Mouse (Mus musculus): ENCODE measurements around the gene Gatd1.
A peak's percentile ranks its signal among the peaks of the same experiment; 100 is the strongest.
"Not testable (repeated sequence)": the region's sequence is repeated elsewhere in the genome, so short reads cannot be mapped to it uniquely, and the experiment has no call there.

Gatd1 gene

DNA sequence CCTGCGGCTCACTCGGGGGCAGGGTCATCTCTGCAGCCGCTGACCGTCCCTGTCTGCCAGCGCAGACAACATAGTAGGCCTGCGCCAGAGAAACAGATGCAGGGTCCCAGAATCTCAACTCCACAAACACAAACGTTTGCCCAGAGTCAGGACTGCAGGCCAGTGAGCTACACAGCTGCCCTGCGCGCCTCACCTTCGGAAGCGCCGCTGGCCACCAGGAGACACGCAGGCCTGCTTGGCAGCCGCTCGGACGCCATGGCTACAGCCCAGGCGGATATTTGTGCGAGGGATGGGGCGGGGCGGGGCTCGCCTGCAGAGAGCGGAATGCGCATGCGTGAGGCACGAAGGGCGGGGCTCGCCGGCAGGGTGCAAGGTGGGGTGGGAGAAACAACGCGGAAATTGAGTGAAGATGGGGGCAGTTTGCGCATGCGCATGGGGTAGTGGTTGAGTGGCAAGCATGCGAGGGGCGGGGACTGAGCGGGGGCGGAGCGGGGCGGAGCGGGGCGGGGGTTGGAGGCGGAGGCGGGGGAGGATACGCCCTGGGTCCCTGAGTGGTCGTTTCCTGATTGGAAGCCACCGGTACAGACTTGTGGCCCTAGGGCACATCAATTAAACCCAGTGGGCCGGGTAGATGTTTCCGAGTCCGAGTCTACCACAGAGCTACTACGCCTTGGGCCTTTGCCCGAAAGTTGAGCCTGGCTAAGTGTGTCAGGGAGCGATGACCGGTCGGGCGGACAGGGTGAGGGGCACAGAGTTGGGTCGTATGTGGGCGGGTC is at the start of gene Gatd1:
Gene Gatd1 (minus strand): TSS at position 328 of the 776 bp plus-strand sequence.
- peak; percentile 99 for DNase-seq (ENCODE audit: low read depth, low spot score)

DNA sequence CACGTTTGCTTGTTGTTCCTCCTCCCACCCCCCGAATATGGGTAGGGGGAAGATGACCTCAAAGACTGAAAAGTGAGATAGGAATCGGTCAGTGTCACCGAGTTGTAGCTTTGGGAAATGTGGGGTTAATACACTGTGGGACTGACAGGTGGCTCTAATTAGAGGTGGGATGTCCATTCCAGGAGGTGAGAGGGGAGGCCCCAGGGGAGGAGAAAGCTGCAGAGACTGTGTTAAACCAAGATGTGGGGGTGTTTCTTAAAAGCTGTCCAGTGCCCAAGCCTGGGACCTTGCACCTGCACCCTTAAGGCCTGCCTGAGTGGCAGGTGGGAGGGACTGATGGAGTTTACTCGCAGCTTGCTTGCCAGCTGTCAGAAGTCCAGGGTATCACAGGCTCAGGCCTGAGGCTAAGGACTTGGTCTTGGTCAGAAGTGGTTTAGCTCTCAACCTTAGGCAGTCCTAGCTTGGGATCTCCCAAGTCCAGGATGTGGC is 48.4 kb upstream of the Gatd1 start:
- no peak for DNase-seq (ENCODE audit: low read depth, low spot score)

DNA sequence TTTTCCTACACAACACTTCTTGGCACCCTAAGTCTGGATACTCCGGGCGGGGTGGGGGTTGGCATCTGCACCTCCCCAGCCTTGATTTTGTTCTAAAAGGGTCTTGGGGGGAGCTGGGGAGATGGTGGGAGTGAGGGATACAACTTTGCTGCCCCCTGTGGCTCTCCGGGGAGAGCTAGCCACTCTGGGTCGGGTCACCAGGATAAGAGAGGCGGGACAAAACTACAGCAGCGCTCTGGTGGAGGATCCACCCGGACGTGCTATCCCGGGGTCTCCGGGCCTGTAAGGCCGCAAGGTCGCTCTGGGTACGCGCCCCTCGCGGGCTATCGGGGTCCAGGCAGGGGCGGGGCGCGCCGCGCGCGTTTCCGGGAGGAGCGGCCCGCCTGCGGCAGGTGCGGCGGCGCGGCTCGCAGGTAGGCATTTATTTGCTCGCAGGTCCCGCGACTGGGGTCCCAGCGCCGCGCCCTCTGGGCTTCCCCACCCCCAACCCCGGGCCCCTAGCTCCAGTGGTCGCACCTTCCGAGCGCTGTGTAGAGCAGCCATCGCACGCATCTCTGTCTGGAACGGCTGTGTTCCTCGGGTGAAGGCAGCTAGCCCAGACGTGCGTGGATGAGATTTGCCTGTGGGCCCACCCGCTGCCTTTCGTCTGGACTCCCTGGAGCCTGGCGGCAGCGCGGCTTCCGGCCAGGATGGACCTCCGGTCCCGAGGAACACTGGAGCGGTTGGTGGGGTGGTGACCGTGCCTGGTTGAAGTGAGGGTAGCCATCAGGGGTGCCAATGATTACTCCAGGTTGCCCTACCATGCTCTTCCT is 47.8 kb upstream of the Gatd1 start:
- DNase-seq (ENCODE audit: low read depth, low spot score): no peak

DNA sequence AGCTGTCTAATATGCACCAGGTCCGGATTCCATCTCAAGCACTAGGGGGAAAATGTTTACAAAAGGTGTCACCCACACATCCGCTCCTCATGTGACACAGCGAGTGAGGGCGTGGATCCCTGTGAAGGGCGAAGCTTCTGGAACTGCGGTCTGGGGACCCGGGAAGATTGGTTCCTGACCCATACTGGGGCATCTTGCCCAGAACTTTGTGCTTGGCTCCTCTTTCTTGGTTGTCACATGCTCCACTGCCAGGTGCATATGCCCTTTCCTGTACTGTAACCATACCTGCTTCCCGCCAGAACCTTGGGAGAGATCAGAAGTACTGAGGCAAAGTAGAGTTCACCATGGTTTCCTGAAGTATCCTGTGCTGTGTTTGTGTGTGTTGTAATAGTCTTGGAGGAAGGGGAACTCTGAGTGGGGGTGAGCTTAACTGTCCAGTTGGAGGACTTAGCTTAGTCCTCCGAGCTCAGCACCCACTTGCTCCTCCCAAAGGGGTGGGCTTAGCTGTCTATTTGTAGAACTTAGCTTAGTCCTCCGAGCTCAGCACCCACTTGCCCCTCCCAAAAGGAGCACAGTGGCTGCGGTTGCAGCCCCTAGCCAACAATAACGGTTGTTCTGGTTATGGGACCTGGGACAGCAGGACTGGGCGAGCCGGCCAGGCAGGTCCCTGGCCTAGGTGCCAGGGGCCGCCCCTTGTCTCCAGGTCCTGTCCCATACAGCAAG is 46.6 kb upstream of the Gatd1 start, which contains the start of gene Cracr2b:
Gene Cracr2b (plus strand): TSS at position 704 of the 723 bp plus-strand sequence.
- no peak for DNase-seq (ENCODE audit: low read depth, low spot score)

DNA sequence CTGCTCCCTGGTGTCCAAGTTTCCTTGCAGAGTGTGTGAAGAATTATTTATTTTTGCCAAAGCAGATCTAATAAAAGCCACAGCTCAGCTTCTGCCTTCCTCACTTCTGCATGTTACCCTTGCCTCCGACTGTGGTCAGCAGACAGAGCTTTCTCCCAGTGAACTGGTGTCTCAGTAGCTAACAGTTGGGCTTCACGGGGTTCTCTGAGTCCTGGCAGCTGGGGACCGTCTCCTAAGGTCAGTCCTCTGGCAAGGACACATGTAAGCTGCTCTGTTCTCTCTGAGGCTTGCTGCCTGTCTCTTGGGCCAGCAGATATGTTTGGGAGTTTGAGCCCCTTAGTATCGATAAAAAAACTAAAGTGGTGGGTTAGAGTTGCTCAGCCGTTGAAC is 46.1 kb upstream of the Gatd1 start:
- no peak for DNase-seq (ENCODE audit: low read depth, low spot score)

DNA sequence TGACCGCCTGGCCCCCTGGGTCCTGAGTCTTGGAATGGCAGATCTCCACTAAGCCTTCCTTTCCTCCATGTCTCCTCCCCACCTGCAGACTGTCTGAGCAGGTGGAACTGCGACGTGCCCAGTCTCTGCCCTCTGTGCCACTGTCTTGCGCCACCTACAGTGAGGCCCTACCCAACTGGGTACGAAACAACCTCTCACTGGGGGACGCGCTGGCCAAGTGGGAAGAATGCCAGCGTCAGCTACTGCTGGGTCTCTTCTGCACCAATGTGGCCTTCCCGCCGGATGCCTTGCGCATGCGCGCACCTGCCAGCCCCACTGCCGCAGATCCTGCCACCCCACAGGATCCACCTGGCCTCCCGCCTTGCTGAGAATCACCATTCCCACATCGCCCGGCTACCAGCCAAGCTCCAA is 45.4 kb upstream of the Gatd1 start:
- no peak for DNase-seq (ENCODE audit: low read depth, low spot score)

DNA sequence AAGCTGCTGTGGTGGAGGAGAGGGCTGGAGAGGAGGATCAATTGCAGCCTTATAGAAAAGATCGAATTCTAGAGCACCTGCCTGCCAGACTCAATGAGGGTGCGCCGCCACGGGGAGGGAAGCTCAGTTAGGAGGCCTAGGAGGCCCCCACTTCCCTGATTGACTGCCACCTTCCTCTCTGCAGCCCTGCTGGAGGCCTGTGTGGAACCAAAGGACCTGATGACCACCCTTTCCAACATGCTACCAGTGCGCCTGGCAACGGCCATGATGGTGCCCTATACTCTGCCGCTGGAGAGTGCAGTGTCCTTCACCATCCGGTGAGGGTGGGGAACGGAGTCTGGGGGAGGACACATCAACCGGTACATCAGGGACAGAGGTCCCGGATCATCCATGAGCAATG is 44.7 kb upstream of the Gatd1 start:
- no peak for DNase-seq (ENCODE audit: low read depth, low spot score)

DNA sequence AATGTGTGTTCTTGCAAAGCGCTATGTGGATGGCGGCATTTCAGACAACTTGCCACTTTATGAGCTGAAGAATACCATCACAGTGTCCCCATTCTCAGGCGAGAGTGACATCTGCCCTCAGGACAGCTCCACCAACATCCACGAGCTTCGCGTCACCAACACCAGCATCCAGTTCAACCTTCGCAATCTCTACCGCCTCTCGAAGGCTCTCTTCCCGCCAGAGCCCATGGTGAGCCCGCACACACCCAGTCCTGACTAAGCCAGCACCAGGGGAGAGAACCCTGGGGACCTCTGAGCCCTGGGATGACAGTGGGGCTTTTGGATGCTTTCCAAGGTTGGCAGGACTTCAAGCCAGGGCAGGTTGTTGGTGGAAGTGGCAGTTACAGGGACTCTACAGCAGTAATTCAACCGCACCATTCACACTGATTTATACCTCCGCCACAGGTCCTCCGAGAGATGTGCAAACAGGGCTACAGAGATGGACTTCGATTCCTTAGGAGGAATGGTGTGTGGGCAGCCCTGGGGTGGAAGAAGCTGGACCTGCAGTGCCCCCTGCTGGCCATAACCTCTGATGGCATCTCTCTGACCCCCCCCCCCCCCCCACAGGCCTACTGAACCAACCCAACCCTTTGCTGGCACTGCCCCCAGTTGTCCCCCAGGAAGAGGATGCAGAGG is 44.2 kb upstream of the Gatd1 start:
- DNase-seq (ENCODE audit: low read depth, low spot score): no peak

DNA sequence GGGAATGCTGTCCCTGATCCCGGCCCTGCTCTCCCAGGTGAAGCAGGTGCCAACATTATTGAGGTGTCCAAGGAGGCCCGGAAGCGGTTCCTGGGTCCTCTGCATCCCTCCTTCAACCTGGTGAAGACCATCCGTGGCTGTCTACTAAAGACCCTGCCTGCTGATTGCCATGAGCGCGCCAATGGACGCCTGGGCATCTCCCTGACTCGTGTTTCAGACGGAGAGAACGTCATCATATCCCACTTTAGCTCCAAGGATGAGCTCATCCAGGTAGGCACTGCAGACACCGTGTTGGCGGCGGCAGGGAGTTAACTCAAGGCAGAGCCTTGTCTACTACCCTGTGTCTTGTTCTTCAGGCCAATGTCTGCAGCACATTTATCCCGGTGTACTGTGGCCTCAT is 43.3 kb upstream of the Gatd1 start:
- DNase-seq (ENCODE audit: low read depth, low spot score): no peak

DNA sequence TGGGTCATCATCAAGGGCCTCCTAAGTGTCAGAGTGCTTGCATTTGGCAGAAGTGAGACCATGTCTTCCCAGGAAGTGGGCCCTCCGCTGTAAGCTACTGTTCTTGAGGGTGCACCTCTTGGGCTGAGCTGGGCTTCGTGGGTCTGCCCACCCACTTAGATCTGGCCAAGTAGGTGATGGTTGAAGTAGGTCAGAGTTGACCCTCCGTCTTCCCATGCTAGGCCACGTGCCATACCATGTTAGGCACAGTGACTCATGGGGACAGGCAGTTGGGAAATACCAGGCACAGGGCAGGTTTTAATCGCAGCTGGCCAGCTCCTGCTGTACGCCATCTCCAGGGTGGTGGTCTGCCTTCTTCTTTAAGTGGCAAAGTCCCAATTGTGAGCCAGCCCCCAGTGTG is 42.8 kb upstream of the Gatd1 start:
- no peak for DNase-seq (ENCODE audit: low read depth, low spot score)

DNA sequence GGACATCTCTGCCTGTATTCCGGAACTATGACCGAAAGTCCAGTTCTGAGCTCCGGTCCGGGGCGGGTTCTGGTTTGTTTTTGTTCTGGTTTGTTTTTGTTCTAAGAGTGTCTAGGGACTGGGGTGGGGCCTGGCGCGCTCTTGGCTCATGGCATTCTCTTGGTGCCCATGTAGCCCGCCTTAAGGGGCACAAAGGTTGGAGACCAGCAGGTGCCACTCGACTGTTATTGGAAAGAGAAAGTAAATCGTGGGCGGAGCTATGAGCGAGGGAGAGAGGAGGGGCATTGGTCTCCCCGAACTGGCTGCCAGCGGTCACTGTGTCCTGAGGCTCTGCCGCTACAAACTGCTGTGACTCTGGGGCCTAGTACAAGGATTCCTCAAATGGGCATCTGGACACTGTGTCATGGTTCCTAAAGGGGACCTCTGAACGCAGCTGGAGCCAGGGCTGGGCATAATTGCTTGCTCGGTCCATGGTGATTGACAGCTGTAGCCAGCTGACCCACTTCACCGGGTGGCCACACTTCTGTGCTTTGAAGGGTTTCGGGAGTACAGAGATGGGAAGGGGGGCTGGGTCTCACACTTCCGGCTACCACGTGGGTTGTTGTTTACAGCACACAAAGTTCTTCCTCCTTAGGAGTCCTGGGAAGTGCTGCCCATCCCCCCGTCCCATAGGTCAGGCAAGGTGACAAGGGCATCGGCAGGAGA is 41.8 kb upstream of the Gatd1 start:
- no peak for DNase-seq (ENCODE audit: low read depth, low spot score)

DNA sequence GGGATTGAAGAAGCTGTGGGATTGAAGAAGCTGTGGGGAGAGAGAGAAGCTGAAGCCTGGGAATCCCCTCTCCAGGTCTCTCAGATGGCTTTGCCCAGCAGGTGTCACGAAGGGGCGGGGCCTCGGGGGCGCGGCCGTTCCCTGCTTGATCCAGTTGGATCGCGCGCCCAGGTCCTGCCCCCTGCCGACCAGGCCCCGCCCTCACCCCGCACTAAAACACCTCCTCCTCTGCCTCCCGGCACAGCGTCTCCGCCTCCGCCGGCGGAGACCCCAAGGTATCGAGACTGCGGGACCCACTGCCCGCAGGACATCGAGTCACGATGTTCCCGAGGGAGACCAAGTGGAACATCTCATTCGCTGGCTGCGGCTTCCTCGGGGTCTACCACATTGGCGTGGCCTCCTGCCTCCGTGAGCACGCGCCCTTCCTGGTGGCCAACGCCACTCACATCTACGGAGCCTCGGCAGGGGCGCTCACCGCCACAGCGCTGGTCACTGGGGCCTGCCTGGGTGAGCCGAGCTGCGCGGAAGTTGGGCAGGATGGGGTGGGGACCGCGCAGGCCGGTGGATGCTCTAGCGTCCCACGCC is 41.1 kb upstream of the Gatd1 start, which contains the start of gene Pnpla2:
Gene Pnpla2 (plus strand): TSS at position 232 of the 585 bp plus-strand sequence.
- peak; percentile 87 for DNase-seq (ENCODE audit: low read depth, low spot score)

DNA sequence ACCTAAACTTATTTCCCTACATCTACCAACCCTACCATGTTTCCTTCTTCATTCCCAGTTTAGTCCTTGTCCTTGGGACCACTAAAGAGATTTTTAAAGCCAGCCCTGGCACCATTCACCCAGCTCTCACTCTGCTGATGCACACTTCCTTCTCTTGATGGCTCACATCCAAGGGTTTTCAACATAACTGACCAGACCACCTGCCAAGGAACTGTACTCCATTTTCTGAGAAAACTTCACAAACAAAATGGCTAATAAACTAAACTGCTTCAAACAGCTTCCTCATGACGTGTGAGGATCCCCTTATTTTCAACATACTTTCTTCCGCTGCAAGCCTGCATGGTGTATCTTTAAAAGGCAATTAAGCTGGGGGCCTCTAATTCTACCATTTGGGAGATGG is 39.7 kb upstream of the Gatd1 start:
- no peak for DNase-seq (ENCODE audit: low read depth, low spot score)

DNA sequence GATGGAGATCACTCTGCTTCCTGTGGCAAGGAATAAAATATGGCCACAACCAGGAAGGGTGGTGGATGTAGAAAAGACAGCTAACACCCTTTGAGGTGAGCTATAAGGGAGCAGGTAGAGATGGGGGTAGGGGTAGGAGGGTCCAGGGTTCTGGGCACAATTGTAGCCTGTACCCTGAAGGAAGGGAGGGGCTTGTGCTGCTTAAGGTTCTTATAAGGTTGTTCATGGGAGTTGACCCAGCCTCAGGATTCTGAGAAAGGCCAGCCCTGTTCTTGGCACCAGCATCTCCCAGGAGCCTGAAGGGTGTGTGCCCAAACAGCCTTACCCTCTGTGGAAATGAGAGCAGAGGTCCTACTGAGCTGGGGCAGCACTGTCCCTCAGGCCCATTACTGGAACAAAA is 38.0 kb upstream of the Gatd1 start:
- DNase-seq (ENCODE audit: low read depth, low spot score): no peak

DNA sequence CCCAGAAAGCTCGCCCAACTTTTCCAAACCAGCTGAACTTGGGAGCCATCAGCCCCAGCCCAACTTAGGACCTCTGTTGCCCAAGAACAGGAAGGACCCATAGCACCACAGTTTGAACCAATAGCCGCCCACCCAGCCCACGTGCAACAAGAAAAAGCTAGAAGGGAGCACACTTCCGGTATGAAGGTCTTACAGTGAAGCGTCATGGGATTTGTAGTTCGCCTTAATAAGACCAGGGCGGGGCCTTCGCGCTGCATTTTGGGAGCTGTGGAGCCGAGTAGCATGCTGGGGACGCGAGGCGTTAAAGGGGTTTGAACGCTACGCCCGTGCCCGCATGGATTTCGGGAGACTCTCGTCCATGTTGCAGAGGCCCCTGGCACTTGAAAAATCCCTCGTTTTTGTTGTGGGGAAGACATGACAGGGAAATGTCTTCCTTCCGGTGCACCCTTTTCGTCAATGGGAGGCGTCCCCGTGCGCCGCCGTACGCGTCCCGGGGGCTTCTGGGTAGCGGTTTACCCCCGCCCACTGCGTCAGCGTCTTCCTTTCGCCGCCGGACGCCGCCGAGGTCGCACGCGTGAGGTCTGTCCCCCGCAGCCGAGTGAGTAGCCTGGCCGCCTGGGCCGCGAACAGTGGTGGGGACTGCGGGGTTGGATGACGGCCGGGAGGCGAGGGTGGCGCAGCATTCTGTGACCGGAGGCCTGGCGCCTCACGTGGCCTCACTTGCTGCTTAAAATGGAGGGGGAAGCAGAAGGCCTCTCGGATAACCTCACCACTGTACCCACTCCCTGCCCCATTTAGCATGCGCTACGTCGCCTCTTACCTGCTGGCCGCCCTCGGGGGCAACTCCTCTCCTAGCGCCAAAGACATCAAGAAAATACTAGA is 33.4 kb upstream of the Gatd1 start, which contains the start of gene Rplp2:
Gene Rplp2 (plus strand): TSS at position 261 of the 882 bp plus-strand sequence.
- DNase-seq (ENCODE audit: low read depth, low spot score): peak; percentile 84

DNA sequence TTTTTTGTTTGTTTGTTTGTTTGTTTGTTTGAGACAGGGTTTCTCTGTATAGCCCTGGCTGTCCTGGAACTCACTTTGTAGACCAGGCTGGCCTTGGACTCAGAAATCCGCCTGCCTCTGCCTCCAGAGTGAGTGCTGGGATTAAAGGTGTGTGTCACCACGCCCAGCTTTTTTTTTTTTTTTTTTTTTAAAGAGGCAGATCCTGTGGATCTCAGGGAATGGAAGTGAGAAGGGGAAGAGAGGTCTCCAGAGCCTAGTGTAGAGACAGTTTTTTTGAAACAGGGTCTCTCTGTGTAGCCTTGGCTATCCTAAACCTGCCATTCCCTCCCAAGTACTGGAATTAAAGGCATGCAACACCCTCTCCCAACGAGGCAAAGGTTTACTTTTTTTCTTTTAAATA is 32.4 kb upstream of the Gatd1 start:
- DNase-seq (ENCODE audit: low read depth, low spot score): not testable (repeated sequence)

DNA sequence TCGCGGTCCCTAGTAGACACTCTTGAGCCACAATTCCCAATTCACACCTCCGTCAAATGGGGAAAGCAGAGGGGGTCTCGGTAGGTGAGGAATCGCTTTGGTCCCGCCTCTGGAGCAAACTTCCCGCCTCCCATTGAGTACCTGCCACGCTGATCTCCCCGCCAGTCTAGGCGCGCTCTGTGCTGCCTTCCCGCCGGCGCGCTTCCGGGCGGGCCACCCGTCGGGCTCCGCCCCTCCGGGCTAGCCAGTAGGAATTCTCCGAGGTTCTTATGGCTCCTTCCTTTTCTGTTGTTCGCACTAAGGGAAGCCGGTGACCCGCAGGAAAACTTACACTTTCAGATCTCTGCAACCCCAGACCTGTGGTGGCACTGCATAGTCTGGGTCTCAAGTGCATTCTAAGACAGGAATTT is 29.9 kb upstream of the Gatd1 start, which contains the start of gene Pidd1:
Gene Pidd1 (minus strand): TSS at position 198 of the 410 bp plus-strand sequence.
- no peak for DNase-seq (ENCODE audit: low read depth, low spot score)

DNA sequence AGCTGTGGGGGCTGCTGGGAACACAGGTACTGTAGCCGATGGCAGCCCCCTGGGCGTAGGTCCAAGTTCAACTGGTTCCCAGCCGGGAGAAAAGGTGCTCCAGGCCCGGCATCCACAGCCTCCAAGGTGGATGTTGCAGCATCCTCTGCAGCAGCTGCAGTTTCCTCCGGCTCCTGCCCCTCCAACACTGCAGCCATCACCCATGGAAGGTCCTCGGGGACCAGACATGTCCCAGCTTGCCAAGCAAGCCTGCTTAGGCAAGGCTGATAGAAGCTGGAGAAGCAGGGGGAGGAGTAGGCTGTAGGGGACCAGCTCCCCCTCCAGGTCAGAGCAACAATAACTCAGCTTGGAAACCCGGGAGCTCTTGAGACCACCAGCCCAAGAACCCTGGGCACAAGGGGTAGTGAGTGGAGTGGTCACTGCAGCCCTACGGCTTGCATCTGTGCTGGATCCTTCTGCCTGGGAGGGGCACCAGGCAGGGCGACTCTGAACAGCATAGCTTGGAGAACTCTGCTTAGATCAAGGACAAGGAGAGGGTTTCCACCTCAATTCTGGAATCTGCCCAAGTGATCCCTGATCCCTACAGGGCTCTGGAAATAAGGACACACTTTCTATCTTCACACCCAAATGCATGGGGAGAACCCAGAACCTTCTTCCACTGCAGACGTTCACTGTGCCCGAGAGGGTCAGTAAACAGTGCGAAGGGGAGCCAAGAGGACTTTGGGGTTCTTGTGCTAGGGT is 29.3 kb upstream of the Gatd1 start:
- no peak for DNase-seq (ENCODE audit: low read depth, low spot score)

Measured in WW6 (cell line).